Mouse (Mus musculus): ENCODE data around the gene Gpr25.

GRCm38 (mm10) chr1:136234595-136235092, 26.0 kb downstream of the Gpr25 start:
- TF ChIP-seq EP300 (IDR thresholded peaks at IDR 0.05; ENCODE audit: low read depth) = no peak
- peak; percentile 17; the same call in 1 of the 2 replicates for TF ChIP-seq CTCF (IDR thresholded peaks at IDR 0.05; ENCODE audit: low read depth)

Measured in heart, postnatal 0 days (tissue).